Mouse (Mus musculus) small intestine, adult 2 months (tissue): ENCODE results near the gene Itpkb.

Experiments used
- CTCF ChIP-seq: fragments of 200-500 bp; IDR thresholded peaks from 2 replicates; pipeline ENCODE4 v1.5.1; 2012; ENCODE audit warnings: low read depth, mild to moderate bottlenecking, control low read depth, inconsistent platforms, low read length, moderate library complexity, mixed read lengths; ENCODE audit not compliant: insufficient replicate concordance, insufficient read length; ENCODE audit errors: extremely low read depth
- POLR2A ChIP-seq: fragments of 200-500 bp; IDR thresholded peaks from 2 replicates; pipeline ENCODE4 v1.6.1; 2012; ENCODE audit warnings: low read depth, mild to moderate bottlenecking, control low read depth, inconsistent platforms, low read length, moderate library complexity

DNA sequence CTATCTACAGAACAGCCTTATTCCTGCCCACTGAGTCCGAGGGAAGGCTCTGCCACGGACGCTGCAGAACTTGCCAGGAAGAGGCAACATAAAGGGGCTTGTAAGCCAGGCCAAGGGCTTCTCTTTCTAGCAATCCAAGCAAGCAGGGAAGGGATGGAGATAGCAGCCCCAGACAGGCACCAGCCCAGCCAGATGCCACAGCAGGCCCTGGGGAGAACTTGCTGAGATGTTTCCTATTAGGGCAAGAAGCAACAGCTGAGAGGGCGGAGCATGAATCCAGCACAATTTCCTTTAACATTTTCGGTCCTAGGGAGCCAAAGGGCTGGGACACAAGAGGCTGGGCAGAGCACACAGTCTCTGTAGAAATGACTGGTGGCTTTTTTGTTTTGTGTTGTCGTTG is 128.0 kb downstream of the Itpkb start:
- TF ChIP-seq CTCF (no peak), POLR2A (no peak)
